Mouse (Mus musculus) frontal cortex, postnatal 10 days (tissue): ENCODE data around the gene Gm36028.

Experiments
- DNase-seq, 2 experiments: peaks; one replicate each; pipeline ENCODE4 v3.0.0; 2022; ENCODE audit warnings: low spot score in 2 of 2, mixed read lengths in 1 of 2

Gene Gm36028

DNA sequence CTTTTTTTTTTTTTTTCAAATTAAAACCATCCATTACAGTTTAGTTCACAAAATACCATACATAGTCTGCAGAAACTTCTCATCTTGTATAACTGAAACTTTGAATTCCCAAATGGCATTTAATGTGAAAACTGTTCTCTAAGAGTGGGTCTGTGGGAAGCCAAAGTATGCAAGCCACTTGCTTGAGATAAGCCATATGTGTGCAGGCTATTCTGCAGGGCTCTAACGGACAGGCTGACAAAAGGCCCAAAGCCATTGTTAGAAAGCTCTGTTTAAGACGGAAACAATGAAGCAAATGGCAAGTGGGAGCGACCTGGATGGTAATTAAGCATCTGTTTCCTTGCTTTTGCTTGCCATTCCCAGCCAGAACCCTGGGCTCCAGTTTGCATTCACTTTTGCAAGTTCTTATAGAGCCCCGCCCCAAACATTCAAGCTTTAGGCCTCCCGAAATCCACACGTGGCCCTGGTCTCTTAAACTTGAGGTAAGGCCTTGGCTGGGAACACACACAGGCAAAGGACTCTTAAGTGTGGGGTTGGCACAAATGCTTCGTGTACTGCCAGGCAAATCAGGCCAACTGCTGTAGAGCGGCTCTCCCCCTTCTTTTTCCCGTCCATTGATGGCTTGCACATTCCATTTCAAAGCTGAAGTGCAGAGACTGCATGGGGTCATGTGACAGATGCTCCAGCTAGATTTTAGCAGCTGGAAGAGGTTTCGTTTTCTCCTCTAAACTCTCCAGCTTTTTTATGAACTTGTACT, 51.9 kb downstream of the Gm36028 start:
- DNase-seq, result no peak

- no peak for DNase-seq
These were observed 53.7 kb downstream of the Gm36028 start for GRCm38 (mm10) chr16:37807269-37807668.

DNA sequence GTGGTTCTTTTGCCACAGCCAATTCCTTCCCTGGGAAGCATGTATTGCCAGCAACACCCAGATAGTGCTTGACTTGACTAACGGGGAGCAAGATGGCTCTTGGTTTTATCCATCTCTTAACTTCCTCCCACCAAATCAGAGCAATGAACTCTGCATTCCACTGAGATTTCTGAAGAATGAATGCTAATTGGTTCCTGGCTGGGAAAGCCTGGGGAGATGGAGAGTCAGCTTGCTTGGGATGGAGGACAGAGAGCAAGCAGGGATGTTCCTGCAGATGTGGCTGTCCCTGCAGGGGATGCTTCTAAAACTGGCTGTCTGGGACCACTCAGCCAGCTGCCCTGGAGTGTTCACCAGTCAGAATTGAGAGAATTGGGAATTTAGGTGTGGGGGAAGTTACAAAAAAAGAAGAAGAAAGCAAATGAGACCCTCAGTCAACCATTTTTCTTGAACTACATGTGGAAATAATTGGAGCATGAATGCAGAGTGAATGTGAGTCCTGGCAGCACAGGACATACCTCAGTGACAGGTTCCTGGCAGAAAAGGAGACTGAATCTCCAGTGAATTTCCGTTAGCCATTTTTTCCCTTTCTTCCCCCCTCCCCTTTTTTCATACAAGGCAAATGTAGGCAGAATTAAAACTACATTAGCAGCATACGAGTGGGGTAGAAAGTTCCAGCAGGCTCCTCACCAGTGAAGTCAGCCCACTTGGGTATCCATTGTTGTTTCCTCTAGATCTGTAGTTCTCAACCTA, 55.0 kb downstream of the Gm36028 start:
- DNase-seq, result no peak

- no peak for DNase-seq
These were observed 57.5 kb downstream of the Gm36028 start for GRCm38 (mm10) chr16:37803387-37803950.

DNA sequence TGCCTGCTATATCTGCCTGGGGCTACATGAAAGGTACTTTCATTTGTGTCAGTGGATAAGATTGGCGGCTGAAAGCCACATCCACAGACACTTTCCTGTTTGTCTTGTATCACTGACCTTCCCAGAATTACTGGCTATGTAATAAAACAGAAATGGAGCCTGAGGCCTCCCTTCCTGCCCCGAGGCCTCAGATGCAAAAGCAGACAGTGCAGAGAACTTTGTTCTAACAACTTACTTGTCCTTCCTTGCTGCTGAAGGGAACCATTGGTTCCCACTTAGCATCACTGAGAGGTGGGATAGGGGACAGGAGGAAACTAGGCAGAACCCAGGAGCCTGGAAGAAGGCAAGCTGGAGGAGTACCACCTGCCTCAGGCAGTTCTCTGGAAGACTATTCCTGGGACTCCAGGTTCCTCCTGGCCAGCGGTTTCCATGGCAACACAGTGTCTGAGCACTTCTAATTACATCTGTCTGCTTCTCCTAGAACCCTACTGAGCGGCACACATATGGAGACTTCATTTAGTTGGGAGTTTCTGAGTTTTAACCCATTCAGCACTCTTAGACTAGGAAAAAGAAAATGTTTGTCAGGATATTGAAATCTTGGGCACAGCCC, 58.2 kb downstream of the Gm36028 start:
- DNase-seq, result no peak

DNA sequence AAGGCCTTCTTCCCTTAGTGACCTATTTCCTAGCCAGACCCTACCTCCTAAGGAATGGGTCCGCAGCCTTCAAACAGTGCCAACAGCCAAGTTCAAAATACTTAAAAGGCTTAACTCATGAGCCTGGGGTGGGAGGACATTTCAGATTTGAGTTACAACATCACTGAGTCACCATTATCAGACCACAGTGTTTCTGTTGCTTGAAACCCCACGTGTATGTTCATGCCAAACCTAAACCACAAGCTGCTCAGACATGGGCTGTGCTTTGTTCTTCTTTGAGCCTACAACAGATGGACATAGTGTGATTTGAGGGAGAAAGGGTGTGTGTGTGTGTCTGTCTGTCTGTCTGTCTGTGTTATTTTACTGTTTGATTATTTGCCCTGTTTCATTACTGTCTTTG, 59.8 kb downstream of the Gm36028 start:
- no peak for DNase-seq
